Mouse (Mus musculus): ENCODE data around the gene Hoxa9.

The Hoxa9 gene

DNA sequence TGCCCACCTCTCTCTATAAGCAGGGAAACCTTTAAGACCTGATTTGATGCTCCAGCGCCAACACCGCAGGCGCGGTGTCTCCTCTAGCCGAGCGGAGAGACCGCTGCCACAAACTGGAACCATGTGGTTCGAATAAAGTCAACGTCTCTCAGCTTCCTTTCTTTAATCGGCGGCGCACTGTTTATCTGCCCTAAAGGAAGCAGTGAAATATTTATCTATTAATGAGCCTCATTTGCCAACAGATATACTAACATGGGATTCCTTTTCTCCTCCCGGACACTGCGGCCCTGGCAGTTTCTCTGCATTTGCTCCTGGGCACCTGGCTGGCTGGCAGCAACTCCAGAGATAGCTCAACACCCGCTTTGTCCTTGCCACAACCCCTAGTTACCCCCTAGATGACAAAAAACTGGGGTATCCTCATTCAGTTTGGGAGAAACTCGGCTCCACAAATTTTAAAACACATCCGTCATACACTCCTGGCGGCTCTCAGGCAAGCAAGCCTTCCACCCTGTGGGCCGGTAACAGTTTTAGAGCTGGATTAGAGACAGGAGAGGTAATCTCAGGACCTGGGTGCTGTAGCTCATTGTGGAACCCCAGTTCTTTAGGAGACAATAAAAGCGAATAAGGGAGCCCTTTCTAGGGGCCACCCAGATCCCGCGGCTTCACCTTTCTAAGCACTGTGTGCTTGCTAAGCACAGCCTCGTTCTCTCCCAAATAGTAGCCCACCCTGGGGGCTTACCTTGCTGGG lies 12.8 kb downstream of the Hoxa9 start:
- no peak for DNase-seq (ENCODE audit: extremely low spot score, low read depth, low spot score)

DNA sequence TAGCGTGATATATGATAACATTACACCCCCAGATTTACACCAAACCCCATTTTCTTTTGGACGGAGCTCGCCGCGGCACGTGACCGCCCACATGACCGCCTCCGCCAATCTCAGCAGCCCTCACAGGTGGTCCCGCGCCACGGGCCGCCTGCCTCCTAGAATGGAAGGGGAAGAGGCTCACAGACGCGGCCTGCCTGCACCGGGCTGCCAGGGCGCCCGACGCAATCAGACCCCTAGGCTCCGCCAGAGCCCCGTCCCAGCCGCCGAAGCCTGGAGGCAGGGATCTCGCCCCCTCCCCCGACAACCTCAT lies 13.5 kb downstream of the Hoxa9 start:
- no peak for DNase-seq (ENCODE audit: extremely low spot score, low read depth, low spot score)

DNA sequence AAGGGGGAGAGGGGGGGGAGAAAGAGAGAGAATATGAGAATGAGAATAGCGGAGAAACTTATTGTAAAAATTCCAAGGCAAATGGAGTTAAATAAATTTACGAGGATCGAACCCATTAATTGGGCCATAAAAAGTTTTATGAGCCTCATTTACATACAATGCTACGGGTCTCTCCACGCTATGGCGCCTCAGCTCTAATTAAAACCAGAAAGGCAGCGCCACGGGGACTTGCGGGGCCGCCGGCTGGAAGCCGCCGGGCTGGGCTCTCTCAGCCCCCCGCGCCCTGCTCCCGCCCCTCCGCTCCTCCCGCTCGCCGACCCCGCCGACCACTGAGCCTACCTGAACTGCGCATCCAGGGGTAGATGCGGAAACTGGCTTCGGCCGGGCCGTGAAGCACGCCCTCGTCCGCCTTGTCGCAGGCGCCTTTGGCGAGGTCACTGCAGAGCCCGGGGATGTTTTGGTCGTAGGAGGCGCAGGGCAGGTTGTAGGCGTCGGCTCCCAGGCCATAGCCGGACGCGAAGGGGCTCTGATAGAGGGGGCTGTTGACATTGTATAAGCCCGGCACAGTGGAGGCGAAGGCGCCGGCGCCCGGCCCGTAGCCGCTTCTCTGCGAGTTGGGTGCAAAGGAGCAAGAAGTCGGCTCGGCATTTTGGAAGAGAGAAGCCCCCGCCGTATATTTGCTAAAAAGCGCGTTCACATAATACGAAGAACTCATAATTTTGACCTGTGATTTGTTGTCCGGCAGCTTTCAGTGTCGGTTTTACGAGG lies 14.0 kb downstream of the Hoxa9 start:
- no peak for DNase-seq (ENCODE audit: extremely low spot score, low read depth, low spot score)

DNA sequence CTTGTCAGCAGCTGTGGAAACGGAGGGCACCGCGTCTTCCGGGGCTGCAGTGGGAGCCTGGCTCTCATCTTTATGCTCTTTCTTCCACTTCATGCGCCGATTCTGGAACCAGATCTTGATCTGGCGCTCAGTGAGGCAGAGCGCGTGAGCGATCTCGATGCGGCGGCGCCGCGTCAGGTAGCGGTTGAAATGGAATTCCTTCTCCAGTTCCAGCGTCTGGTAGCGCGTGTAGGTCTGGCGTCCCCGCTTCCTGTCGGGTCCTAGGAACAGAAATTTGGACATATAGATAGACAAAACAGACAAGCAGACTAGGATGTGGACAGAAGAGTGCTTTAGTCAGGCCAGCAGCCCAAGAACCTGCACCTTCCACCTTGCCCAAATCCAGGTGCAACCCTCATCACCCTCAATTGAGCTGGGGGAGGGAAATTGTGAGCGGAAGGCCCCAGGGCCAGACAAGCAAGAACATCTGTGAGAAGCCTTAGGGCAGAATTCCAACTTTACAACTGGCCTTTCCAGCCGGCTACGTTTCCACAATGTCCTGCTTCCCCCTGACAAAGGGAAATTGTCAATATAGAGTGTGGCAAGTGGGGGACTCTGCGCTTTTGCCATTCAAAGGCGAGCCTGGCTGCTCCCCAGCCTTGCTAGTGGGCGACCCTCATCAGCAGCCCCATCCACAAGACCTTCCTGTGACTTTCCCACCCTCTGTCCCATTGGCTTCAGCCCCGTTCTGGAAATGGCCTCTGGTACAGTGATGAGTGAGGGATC lies 14.9 kb downstream of the Hoxa9 start:
- DNase-seq (ENCODE audit: extremely low spot score, low read depth, low spot score): no peak

DNA sequence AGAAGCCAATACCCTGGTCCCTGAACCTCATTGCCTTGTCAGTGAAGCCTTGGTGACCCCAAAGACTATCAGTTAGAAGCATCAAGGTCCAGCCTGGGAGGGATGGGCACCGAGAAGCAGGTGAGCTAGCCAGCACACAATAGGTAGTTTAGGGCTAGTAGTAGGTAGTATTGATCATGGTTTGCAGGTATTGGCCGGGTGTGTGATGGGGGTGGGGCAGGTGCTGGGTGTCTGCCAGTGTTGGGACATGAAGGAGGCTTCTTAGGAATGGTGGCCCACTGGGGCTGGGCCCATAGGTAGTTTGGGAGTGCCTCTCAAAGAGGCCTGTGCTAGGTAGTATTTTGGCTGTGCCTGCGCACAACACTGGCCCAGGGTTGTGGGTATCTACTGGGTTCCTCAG lies 15.8 kb downstream of the Hoxa9 start:
- DNase-seq (ENCODE audit: extremely low spot score, low read depth, low spot score): no peak

DNA sequence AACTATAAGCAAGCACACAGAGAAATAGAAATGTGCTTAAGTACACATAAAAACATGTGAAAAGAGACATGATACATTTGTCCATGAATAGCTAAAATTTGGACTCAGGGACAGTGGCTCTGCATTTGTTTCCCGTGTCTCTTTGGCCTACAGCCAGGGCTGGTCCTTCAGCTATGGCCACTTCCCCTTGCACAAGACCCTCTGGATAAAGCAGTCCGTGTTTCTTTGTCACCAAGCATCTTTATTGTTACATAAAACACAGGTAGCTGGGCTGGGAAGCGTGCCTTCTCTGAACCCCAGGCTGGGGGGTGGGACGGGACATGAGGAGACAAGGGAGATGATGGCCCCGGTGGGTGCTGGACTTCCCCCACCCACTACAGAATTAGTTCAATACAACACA lies 16.6 kb downstream of the Hoxa9 start:
- no peak for DNase-seq (ENCODE audit: extremely low spot score, low read depth, low spot score)

DNA sequence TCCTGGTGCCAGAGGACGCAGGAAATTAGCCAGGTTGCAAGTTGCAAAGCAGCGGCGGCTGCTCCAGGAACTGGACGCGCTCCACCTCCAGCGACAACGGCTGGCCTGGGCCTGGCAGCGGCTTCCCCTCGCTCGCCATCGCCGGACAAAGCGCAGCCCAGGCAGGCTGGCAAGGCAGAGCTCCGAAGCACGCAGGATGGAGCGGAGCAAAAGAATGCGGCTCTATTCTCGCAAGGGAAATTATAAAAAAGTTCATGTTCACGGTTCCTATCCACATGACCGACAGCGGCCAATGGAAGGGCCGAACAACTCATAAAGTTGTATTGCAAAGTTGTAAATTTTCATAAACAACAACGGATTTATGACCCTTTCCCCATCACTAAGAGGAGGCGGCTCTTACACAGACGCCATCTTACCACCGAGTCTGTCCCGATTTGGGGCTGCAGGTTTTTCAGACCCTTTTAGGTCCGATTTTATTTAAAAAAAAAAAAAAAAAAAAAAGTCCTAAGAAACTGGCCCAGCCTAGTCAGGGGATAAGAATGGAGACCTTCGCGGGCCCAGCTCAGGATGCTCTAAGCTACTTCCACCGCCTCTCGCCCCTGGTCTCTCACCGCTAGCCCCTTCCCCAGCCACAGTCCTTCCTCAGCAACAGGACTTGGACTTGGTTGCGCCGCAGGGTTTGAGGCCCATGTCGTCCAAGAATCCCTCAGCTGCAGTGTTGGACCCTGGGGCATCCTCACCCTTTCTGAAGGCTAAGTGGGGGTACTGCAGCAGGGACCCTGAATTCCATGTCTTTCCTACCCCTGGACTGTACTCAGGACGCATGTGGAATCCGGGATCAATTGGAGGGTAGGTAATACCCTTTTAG lies 17.5 kb downstream of the Hoxa9 start, which contains the start of the genes Hoxa3 and Gm28308:
Gene Hoxa3, minus strand, starts transcription at position 218 of the 868 bp plus-strand sequence.
Gene Gm28308, minus strand, starts transcription at position 221 of the 868 bp plus-strand sequence.
- DNase-seq (ENCODE audit: extremely low spot score, low read depth, low spot score): peak; percentile 91

DNA sequence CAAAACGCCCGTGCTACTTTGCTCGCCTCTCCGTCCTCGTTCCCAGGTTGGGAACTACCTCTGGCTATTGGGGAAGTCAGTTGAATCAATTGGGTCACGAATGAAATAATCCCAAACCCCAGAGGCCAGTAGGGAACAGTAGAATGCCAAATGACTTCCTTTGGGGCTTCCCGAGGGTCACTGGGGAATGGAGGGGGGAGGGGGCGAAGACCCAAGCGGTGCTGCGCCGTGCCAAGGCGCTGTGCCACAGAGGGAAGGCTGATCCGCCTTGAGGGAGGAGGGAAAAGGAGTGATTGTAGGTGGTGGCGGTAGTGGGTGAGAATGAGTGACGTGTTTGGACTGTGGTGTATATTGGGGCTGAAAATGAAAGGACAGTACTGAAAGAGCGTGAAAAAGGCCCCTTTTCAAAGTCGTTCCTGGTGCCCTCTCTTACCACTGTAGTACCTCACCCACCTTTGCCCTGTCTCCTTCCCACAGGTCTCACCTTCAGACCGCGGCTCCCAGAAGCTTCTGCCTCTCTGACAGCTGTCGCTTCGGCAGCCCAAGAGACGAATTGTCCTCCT lies 18.3 kb downstream of the Hoxa9 start:
- DNase-seq (ENCODE audit: extremely low spot score, low read depth, low spot score): no peak

DNA sequence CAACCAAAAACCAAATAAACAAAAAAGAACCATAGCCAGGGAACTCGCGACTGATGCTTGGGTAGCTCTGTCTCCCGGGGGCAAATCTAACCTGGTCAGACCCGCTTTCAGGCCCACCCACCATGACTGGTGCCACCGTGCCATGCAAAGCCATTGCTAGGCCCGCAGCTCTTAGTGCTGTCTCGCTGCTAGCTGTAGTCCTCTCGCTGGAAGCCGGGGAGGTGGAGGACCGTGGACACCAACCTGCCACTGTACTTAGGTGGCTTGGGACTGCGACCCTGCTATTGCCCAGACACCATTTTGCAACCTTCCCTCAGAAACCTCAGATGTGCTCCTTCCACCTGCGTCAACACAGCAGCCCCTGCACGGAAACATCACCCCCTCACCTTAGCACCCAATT lies 18.9 kb downstream of the Hoxa9 start:
- no peak for DNase-seq (ENCODE audit: extremely low spot score, low read depth, low spot score)

DNA sequence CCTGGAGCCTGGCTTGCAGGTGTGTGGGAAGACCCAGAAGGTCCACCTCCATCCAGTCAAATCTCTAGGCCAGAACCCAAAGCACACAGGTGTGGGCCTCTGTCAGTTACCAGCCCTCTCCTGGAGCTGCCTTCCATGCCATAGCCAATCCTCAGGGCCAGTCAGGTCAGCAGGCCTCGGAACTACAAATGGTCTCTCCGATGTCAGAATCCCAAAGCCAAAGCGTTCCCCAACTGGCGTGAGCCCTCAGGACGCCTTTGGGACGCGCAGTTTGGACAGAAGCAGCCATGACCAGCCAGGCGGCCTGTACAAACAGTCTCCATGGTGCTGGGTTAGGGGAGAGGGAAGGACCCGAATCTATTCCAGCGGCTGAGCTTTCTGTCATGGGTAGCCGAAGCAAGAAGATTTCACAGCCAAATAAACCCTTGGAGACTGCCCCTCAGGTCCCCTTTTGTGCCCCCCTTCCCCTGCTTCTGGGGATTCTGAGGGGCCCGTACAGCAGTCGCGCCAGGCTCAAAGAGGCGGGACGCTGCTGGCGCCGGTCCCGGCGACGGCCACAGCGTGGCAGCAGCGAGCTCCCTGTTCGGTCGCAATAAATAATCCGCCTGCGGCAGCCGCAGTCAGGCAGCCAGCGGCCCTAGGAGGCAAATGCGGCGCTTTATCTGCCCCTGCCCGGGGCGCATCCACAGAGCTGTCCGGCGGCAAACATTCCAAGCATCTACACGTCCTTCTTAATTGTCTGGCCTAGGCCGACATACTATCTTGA lies 19.5 kb downstream of the Hoxa9 start:
- DNase-seq (ENCODE audit: extremely low spot score, low read depth, low spot score): no peak

DNA sequence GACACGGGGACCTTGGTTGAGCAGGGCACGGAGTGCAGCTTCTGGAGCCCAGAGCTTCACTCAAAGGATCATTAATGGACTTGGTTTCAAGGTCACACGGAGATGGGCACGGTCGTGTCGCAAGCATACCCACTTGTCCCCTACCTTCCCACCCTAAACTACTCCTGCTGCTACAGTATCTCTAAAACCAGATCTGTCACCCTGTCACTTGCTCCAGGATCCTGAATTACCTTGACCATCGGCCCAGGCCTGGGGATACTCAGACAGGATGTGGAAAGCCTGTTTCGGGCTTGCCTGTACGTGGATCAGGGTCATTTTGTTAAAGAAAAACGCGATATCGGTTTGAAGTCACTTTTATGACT lies 21.2 kb downstream of the Hoxa9 start:
- no peak for DNase-seq (ENCODE audit: extremely low spot score, low read depth, low spot score)

DNA sequence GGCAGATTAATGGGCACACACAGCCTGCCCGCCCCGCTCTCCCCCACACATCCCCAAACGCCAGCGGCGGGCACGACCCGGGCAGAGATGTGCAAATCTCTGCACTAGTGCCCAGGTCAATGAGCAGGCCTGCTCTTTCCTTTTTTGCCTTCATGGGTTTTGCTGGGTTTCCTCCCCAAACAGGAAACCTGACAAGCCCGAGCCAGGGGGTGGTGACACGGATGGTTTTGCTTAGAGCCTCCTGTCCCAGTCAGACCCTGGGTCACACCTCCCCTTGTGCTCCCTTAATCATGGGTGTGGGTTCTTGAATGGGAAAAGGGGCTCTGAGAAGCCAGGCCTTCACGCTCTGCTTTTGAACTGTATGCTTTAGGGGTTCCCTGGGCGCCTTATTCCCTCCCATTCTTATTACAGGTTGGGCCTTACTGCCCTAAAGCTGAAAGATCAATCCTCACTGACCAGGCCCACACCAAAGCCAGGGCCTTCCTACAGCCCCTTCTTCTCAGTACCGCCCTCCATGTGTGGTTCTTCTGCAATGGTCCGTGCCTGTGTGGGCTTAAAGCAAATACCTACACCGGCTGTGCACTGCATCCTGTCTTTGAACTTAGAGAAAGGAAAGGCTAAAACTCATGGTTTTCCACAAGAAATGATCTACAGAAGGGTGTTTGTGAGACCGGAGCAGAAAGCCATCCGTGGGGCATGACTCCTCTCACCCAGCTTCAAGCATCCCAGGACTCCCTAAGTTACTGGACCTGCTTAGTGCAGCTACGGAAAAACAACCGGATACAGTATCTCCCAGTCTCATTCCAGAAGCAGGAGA lies 21.8 kb downstream of the Hoxa9 start:
- no peak for DNase-seq (ENCODE audit: extremely low spot score, low read depth, low spot score)

DNA sequence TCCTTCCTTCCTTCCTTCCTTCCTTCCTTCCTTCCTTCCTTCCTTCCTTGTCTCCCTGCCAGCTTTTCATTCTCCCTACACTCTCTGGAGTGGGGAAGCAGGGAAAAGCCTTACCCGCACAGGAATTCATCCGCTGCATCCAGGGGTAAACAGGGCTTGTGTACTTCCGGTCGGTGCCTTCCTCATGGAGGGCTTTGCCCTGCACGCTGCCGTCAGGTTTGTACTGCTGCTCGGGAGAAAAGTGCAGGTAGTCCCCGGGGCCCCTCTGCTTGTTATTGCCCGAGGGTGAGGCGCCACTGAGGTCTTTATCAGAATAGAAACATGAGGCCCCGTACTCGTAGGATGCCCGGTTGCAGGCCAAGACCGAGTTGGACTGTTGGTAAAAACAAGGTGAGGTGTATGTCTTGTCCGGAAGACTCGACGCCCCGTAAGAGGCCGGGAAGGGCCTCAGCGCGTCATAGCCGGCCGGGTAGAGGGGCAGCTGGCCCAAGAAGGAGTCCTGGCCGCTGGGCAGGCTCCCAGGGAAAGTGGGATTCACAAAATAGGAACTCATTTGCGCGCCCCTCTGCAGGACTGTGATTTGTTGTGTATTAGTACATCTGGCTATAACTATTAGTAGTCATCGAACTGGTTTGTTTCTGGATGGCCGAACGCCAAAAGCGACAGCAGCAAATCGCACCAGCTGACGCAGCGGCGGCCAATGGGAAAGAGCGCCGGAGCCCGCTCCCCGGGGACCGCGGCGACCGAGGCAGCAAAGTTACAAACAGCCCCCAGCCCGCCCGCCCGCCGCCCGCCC lies 22.6 kb downstream of the Hoxa9 start, which contains the start of gene Hoxa6:
Gene Hoxa6, minus strand, starts transcription at position 651 of the 796 bp plus-strand sequence.
- no peak for DNase-seq (ENCODE audit: extremely low spot score, low read depth, low spot score)

DNA sequence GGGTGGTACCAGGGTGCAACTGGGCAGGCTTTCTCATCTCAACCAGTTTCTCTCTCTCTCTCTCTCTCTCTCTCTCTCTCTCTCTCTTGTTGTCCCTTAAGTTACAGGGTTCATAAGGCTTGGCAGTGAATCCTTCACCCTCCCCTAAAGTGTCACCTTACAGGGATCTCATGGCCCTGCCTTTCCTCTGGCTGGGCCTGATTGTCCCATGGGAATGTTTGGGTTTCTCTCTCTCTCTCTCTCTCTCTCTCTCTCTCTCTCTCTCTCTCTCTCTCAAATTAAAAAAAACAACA lies 23.3 kb downstream of the Hoxa9 start:
- DNase-seq (ENCODE audit: extremely low spot score, low read depth, low spot score): no peak

DNA sequence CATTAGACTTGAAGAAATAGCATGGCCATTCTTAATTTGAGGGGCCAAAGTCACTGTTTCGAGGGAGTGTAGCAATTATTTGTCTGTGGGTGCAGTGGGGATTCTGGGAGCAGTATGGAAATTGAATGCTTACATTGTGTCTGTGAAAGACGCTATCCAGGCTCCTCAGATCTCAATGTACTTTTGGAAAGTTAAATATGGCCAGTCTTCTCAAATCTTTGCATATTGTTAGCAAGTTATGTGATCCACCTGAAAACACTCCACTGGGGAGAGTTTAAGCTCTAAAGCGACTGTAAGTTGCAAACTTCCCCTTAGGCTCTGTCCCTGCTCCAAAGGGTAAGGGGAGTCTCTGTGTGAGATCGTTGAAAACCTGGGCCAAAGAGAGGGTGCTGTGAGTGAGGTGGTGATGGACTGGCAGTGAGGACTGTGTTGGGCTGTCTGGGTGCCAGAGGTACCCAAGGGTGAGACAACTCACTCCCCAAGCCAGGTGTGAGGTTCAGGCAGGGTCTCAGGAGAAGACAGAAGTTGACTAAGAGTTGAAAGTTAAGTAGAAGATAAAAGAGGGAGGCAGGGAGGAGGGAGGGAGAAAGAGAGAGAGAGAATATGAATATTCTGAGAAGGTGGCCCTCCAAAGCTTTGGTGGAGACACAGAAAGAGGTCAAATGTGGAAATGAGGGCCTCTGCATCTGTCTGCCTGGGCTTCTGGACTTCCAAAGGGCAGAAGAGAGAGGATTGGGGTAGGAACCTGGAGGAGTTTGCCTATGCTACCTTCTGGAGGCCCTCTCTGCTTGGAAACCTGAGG lies 23.8 kb downstream of the Hoxa9 start:
- no peak for DNase-seq (ENCODE audit: extremely low spot score, low read depth, low spot score)

DNA sequence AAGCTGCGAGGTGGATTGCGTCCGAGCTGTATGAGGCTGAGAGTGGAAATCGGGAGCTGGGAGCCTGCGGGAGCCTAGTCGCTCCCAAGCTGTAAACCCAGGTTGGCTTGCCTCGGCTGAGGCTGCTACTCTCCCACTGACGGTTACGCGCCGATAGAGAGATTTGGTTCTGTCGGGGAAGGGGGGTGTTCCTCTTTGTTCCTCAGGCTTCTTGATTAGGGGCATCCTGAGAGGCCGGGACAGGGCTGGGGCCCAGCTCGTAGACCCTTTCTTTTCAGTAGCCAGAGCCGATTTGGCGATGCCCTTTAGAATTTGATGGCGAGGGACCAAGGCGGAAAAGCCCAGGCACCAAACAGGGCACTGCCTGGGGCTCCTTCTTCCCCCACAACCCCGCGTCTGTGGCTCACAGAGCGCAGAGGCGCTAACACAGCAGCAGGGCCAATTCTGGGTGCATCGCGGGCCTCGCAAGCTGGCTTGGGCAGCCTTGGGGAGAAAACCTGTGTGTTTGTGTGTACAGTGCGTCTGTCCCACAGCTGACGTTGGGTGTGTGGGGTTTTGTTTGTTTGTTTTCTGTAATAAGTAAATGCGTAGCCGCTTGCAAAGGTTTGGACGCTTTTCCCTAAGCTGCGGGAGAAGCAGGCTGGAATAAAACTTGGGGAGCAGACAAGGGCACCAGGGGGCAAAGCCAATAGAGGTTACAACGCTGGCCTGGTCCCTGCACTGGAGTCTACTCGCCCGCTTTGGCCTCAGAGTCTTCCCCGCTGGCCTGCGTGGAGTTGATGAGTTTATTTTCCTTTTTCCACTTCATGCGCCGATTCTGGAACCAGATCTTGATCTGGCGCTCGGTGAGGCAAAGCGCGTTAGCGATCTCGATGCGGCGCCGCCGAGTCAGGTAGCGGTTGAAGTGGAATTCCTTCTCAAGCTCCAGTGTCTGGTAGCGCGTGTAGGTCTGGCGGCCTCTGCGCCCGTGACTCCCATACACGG lies 25.0 kb downstream of the Hoxa9 start:
- DNase-seq (ENCODE audit: extremely low spot score, low read depth, low spot score): no peak
